Mouse (Mus musculus) hindbrain, embryonic 16.5 days (tissue): Measurements from ENCODE around the gene Rex2. TPM values are rescaled to one million over a fixed set of nuclear protein-coding genes. Genes with fewer than 3 reads are reported as not detected.
"Not testable (repeated sequence)": the region's sequence is repeated elsewhere in the genome, so short reads cannot be mapped to it uniquely, and the experiment has no call there.

ENCODE experiments used
- ATAC-seq: fragments of 200-750 bp; cut with Nextera tagmentation; 2 replicates; pipeline ENCODE4 v1.8.0; 2017; ENCODE audit warnings: moderate TSS enrichment, moderate library complexity
- H3K27ac ChIP-seq: fragments of 300-500 bp; sonication (generic); 2 replicates; pipeline ENCODE4 v1.5.1; 2014; ENCODE audit warnings: low read depth, mild to moderate bottlenecking, control low read depth, low read length, moderate library complexity
- H3K27me3 ChIP-seq: fragments of 300-500 bp; sonication (generic); replicated peaks from 2 replicates; pipeline ENCODE4 v1.6.1; 2014; ENCODE audit warnings: low read length; ENCODE audit not compliant: control insufficient read depth, insufficient read depth
- H3K36me3 ChIP-seq: fragments of 300-500 bp; sonication (generic); 2 replicates; pipeline ENCODE4 v1.6.1; 2014; ENCODE audit warnings: mild to moderate bottlenecking, low read length, moderate library complexity, mixed read lengths; ENCODE audit not compliant: control insufficient read depth, insufficient read depth
- H3K4me1 ChIP-seq: fragments of 300-500 bp; sonication (generic); 2 replicates; pipeline ENCODE4 v1.6.1; 2014; ENCODE audit warnings: low read depth, low read length; ENCODE audit not compliant: control insufficient read depth, insufficient read depth
- H3K4me2 ChIP-seq: fragments of 300-500 bp; sonication (generic); 2 replicates; pipeline ENCODE4 v1.6.1; 2014; ENCODE audit warnings: mild to moderate bottlenecking, low read length, control low read depth, moderate library complexity
- H3K4me3 ChIP-seq: fragments of 300-500 bp; sonication (generic); 2 replicates; pipeline ENCODE4 v1.5.1; 2014; ENCODE audit warnings: mild to moderate bottlenecking, low read length, control low read depth, moderate library complexity
- H3K9ac ChIP-seq: fragments of 300-500 bp; sonication (generic); 2 replicates; pipeline ENCODE4 v1.6.1; 2014; ENCODE audit warnings: low read depth, mild to moderate bottlenecking, control low read depth, low read length, moderate library complexity
- H3K9me3 ChIP-seq: fragments of 300-500 bp; sonication (generic); 2 replicates; pipeline ENCODE4 v1.6.1; 2014; ENCODE audit warnings: mild to moderate bottlenecking, low read length, moderate library complexity; ENCODE audit not compliant: control insufficient read depth
- WGBS: fragments of 180-500 bp; shearing (Covaris S2); extraction: QIAGEN DNeasy Blood & Tissue Kit; methylation state at CpG from one replicate; pipeline ENCODE4 v1.1.7; 2014; 5-methylcytosine and 5-hydroxymethylcytosine counted together
- polyA plus RNA-seq: library from polyadenylated mRNA; unstranded; fragments of >200 nt; fragmentation: Nextera tagmentation; extraction: Ambion mirVana; gene quantifications from 2 replicates; pipeline ENCODE4 v1.2.1, GENCODE M21; 2015

Rex2 gene
- not detected in 2 replicates for polyA plus RNA-seq

GRCm38 (mm10) chr4:147021550-147021949 lies at the start of gene Rex2:
Rex2 (plus strand) TSS chr4:147021850.
- H3K9me3 ChIP-seq, H3K9ac ChIP-seq, H3K4me3 ChIP-seq, H3K4me1 ChIP-seq, H3K27ac ChIP-seq, ATAC-seq, H3K27me3 ChIP-seq, H3K4me2 ChIP-seq, H3K36me3 ChIP-seq: not testable (repeated sequence)
- no CpG with 5 or more reads among the region's 6 CpGs for WGBS

- not testable (repeated sequence) for H3K36me3 ChIP-seq, H3K9me3 ChIP-seq, H3K4me3 ChIP-seq, H3K4me1 ChIP-seq, H3K9ac ChIP-seq, ATAC-seq, H3K27me3 ChIP-seq, H3K27ac ChIP-seq, H3K4me2 ChIP-seq
- 15% methylated on average over 2 of the region's 2 CpGs for WGBS
These were observed 45.1 kb upstream of the Rex2 start for GRCm38 (mm10) chr4:146976581-146976980.

GRCm38 (mm10) chr4:147018400-147018799 lies 3.2 kb upstream of the Rex2 start:
- not testable (repeated sequence) for H3K4me3 ChIP-seq, H3K4me2 ChIP-seq, H3K27ac ChIP-seq, H3K27me3 ChIP-seq, ATAC-seq, H3K4me1 ChIP-seq, H3K36me3 ChIP-seq, H3K9me3 ChIP-seq, H3K9ac ChIP-seq
- WGBS, result no CpG with 5 or more reads among the region's 1 CpGs

DNA sequence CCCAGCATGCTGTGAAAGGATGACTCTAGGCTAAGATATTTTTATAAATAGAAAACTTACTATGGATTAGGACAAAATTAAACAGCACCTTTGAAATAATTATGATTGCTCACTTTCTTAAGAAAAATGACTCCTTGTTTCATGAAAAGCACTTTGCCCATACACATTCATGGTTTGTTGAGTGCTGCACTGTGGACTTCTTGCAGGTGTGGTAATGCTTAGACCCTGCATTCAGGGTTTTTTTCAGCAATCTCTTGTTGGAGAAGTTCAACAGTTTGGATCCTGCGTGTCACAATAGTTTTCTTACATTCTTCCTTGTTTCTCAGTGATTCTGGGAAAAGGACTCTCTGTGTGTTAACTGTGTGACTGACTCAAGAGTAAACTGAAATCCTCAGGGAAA lies 4.7 kb downstream of the Rex2 start:
- not testable (repeated sequence) for H3K4me2 ChIP-seq, H3K9me3 ChIP-seq, H3K36me3 ChIP-seq, H3K4me1 ChIP-seq, ATAC-seq, H3K27ac ChIP-seq, H3K4me3 ChIP-seq, H3K27me3 ChIP-seq, H3K9ac ChIP-seq
- WGBS, result 58% methylated on average over 1 of the region's 1 CpGs

GRCm38 (mm10) chr4:147031308-147032036 lies 9.8 kb downstream of the Rex2 start:
- not testable (repeated sequence) for H3K4me3 ChIP-seq, ATAC-seq, H3K9ac ChIP-seq, H3K4me2 ChIP-seq, H3K27ac ChIP-seq, H3K27me3 ChIP-seq, H3K4me1 ChIP-seq, H3K9me3 ChIP-seq, H3K36me3 ChIP-seq
- WGBS, result 91% methylated on average over 1 of the region's 2 CpGs

DNA sequence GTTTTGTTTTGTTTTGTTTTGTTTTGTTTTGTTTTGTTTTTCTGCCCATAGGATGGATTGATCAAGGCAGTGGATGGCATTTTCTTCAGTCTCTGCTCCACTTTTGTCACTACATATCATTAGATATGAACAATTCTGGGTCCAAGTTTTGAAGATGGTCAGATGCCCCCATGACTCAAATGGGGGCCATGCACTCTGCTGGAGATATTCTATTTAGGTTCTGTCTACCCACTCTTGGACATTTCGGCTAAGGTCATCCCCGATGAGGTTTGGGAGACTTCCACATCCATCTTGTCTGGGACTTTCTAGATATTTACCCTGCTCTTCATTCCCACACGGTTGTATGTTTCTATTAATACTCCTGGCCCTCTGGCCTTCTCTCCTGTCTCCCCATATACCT lies 42.1 kb downstream of the Rex2 start:
- not testable (repeated sequence) for H3K9ac ChIP-seq, H3K4me1 ChIP-seq, H3K27ac ChIP-seq, H3K4me3 ChIP-seq, ATAC-seq, H3K36me3 ChIP-seq, H3K27me3 ChIP-seq, H3K9me3 ChIP-seq, H3K4me2 ChIP-seq
- WGBS, result 81% methylated on average over 2 of the region's 3 CpGs

DNA sequence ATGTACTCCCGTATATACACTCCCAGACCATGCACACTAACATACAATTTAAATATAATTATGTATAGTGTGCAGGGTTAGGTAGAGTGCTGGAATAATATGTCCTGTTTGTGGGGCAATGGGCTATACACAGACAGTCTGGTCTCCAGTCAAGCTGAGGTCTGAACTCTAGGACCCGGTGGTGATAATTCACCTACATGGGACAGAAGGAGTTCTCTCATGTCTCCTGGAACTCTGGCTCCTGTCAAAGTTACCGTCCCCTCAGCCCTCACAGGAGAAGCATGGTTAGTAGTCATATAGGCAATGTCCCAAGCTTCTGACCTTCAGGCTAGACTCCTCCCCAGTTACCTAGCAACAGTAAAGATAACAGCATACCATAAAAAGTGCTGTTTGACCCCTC lies 44.2 kb downstream of the Rex2 start:
- H3K4me2 ChIP-seq, result not testable (repeated sequence)

DNA sequence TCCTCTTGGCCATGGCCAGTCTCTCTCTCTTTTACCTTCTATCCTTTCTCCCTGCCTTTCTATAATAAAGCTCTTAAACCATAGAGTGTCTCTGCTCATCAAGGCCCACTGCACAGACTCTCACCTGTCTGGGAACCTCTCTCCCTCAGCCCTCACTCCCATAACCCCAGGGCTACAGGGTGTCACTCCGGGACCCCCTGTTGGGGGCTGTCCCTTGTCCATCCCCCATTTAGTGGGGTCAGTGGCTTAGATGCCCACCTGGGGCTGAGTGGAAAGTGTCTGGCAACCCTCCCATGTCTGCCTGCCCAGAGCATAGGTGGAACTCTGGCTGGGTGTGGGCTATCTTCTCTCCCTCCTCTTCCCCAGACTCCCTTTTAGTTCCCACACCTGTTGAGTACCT lies 44.7 kb downstream of the Rex2 start:
- ATAC-seq, H3K36me3 ChIP-seq, H3K4me1 ChIP-seq, H3K4me2 ChIP-seq, H3K9me3 ChIP-seq, H3K27me3 ChIP-seq, H3K27ac ChIP-seq, H3K9ac ChIP-seq, H3K4me3 ChIP-seq: not testable (repeated sequence)
- 85% methylated on average over 1 of the region's 1 CpGs for WGBS

More for the DNA sequence above, 44.2 kb downstream of the Rex2 start:
- not testable (repeated sequence) for H3K27ac ChIP-seq, H3K36me3 ChIP-seq, H3K9ac ChIP-seq, ATAC-seq, H3K4me3 ChIP-seq, H3K27me3 ChIP-seq, H3K4me1 ChIP-seq, H3K9me3 ChIP-seq
- WGBS, result 89% methylated on average over 2 of the region's 3 CpGs

DNA sequence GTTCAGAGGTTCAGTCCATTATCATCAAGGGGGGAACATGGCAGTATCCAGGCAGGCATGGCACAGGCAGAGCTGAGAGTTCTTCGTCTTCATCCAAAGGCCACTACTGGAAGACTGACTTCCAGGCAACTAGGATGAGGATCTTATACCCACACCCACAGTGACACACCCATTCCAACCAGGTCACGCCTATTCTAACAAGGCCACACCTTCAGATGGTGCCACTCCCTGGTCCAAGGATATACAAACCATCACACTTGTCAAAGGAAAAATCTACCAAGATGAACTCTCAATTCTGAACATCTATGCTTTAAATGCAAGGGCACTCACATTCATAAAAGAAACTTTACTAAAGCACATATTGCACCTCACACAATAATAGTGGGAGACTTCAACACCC lies 74.0 kb downstream of the Rex2 start:
- not testable (repeated sequence) for H3K9me3 ChIP-seq, H3K27ac ChIP-seq, H3K4me1 ChIP-seq, H3K36me3 ChIP-seq, ATAC-seq, H3K4me2 ChIP-seq, H3K27me3 ChIP-seq, H3K9ac ChIP-seq, H3K4me3 ChIP-seq
- WGBS, result 61% methylated on average over 2 of the region's 2 CpGs
